Mouse (Mus musculus) hematopoietic stem cell, adult 5-6 weeks (primary cell): Measurements from ENCODE around the gene Vmn1r36. TPM values are rescaled to one million over a fixed set of nuclear protein-coding genes. Genes with fewer than 3 reads are reported as not detected.
"Not testable (repeated sequence)": the region's sequence is repeated elsewhere in the genome, so short reads cannot be mapped to it uniquely, and the experiment has no call there.

Experiments
- ATAC-seq, 2 experiments: fragments of 125-278 bp in 1 of 2; replicated peaks in 1 of 2; 2 replicates each; pipeline ENCODE4 v1.8.0; 2016 to 2017; ENCODE audit warnings: inconsistent platforms in 2 of 2, mild to moderate bottlenecking in 2 of 2, moderate number of reproducible peaks in 2 of 2, low read depth in 1 of 2, moderate TSS enrichment in 1 of 2; ENCODE audit not compliant: low FRiP score in 2 of 2, poor library complexity in 2 of 2, severe bottlenecking in 2 of 2, insufficient read depth in 1 of 2, low TSS enrichment in 1 of 2
- total RNA-seq: library from RNA; stranded (forward); fragments of 172-1452, 232-1000 nt; gene quantifications from 2 replicates; pipeline ENCODE4 v1.2.3, GENCODE M21; 2017

The Vmn1r36 gene
- not detected in 2 replicates for total RNA-seq

DNA sequence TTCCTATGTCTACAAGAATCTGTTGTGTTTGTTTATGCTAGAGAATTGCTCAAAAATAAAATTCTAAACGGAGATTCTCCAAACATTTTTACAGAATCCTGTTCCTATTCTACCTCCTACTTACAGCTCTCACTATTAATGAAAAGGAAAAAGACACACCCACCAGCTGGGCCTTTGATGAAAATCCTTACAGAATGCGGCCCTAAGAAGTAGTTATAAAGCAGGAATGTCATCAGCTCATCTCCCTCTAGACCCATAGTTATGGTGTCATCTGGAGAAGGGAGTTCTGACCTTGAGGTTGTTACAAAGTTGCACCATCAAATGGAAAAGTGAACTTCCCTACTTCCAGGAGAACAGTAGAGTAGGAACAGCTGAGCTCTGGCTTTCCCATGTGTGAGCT is at the start of gene Vmn1r36:
Gene Vmn1r36, minus strand, starts transcription at position 101 of the 400 bp plus-strand sequence.
- ATAC-seq = not testable (repeated sequence)

GRCm38 (mm10) chr6:66729082-66729481 is 10.1 kb upstream of the Vmn1r36 start, which contains the start of gene Vmn1r37:
Vmn1r37 (plus strand) TSS chr6:66729382.
- not testable (repeated sequence) for ATAC-seq

GRCm38 (mm10) chr6:66713854-66714253 is 5.1 kb downstream of the Vmn1r36 start:
- no peak for ATAC-seq

- no peak for ATAC-seq
These were observed 10.1 kb downstream of the Vmn1r36 start for GRCm38 (mm10) chr6:66708901-66709300.

DNA sequence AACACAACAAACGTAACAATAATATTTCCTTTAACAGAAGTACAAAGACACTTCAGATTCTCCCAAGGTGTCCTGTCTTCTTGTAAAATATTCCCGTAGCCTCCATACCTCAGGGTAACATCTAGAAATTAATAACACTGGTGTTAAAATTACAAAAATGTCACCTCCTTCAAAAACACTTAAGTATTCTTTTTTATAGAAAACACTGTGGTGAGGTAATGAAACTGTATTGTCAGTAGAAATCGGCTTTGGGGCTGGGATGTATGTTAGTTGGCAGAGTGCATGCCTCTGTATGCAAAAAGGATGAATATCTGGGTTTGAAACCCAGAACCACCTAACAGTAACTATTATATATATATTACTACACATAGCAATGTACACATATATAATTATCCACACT is 33.2 kb downstream of the Vmn1r36 start, which contains the start of gene Vmn1r35:
Gene Vmn1r35, minus strand, starts transcription at position 101 of the 400 bp plus-strand sequence.
- no peak for ATAC-seq

Other genes with a start within 250 kb of the Vmn1r36 start
- gene Mad2l1, start 183.8 kb downstream of the Vmn1r36 start, total RNA-seq = 87.2 and 91.4 TPM in 2 replicates
- not detected in 2 replicates for gene Vmn1r32, start 159.1 kb downstream of the Vmn1r36 start, total RNA-seq
- not detected in 2 replicates for gene Vmn1r33, start 100.9 kb downstream of the Vmn1r36 start, total RNA-seq
- not detected in 2 replicates for gene Vmn1r34, start 75.3 kb downstream of the Vmn1r36 start, total RNA-seq
- not detected in 2 replicates for gene Vmn1r35, start 33.3 kb downstream of the Vmn1r36 start, total RNA-seq
- gene Vmn1r37, start 10.2 kb upstream of the Vmn1r36 start, total RNA-seq = not detected in 2 replicates
- gene Vmn1r38, start 63.5 kb upstream of the Vmn1r36 start, total RNA-seq = not detected in 2 replicates
- not detected in 2 replicates for gene Vmn1r39, start 91.4 kb upstream of the Vmn1r36 start, total RNA-seq
- 50.3 and 83.1 TPM in 2 replicates for gene Gng12, start 177.2 kb upstream of the Vmn1r36 start, total RNA-seq